9 mouse cellular contexts compared by ENCODE assay signal in genomic region chr2:93032651-93033050, GRCm38 (mm10). TPM values are rescaled to one million over a fixed set of nuclear protein-coding genes. Genes with fewer than 3 reads are reported as not detected.
DNase-seq lines count a peak whose midpoint lies in the region; ATAC-seq lines count a peak whose summit lies in the region.
"Had no signal": no experiment of that assay in that cellular context is flagged by ENCODE, and none has a peak within 500 bp of the region (broad histone marks: within the 10 kb centered on the region; RNA-seq: fewer than 3 reads in every experiment).

No protein-coding gene starts in this region.

- no peak overlapping the region for H3K27ac ChIP-seq in heart, embryonic 11.5 days (ENCODE audit: low read depth, low read length)
- H3K27ac ChIP-seq in heart, embryonic 15.5 days: peak overlapping the region; percentile 78
- H3K27ac ChIP-seq: limb, embryonic 15.5 days had no signal

- no peaks in the 10 kb centered on the region for H3K9me3 ChIP-seq in heart, embryonic 11.5 days (replicated peaks; ENCODE audit: control insufficient read depth, low read length)
- no peaks in the 10 kb centered on the region for H3K9me3 ChIP-seq in heart, embryonic 15.5 days (replicated peaks)
- H3K9me3 ChIP-seq: limb, embryonic 15.5 days had no signal

- H3K9ac ChIP-seq in heart, embryonic 11.5 days (ENCODE audit: low read depth, low read length): no peak overlapping the region
- 0 out of 2 replicates have a peak overlapping the region, but pooled peaks have one; percentile 21 for H3K9ac ChIP-seq in heart, embryonic 15.5 days
- H3K9ac ChIP-seq: limb, embryonic 15.5 days had no signal

- H3K4me2 ChIP-seq in heart, embryonic 11.5 days: no peak overlapping the region
- no peak overlapping the region for H3K4me2 ChIP-seq in heart, embryonic 15.5 days
- H3K4me2 ChIP-seq: limb, embryonic 15.5 days had no signal

- DNase-seq in heart, adult 18-20 months: peak; percentile 80 to 92
- peak; percentile 90 for DNase-seq in adrenal gland, adult 8-10 months
- DNase-seq in kidney, postnatal 25 days: peak; percentile 36 to 83
- DNase-seq in layer of hippocampus, adult 9-10 months (ENCODE audit: low spot score): no peak
- no peak for DNase-seq in liver
- no peak for DNase-seq in frontal cortex, adult 2 months (ENCODE audit: extremely low spot score in 1 of 2, low spot score in 1 of 2)

- no peak overlapping the region for H3K4me3 ChIP-seq in heart, embryonic 11.5 days (ENCODE audit: low read depth, low read length)
- no peak overlapping the region for H3K4me3 ChIP-seq in heart, embryonic 15.5 days
- H3K4me3 ChIP-seq: limb, embryonic 15.5 days had no signal

- H3K4me1 ChIP-seq in heart, embryonic 11.5 days (ENCODE audit: control insufficient read depth, insufficient read depth, low read length): peaks cover 60% of the 10 kb centered on the region
- H3K4me1 ChIP-seq in heart, embryonic 15.5 days (replicated peaks): peaks cover 89% of the 10 kb centered on the region

- 77% methylated on average over 11 of the region's 11 CpGs for WGBS in heart, embryonic 11.5 days (ENCODE audit: insufficient replicate concordance)
- 41% methylated on average over 11 of the region's 11 CpGs for WGBS in heart, embryonic 15.5 days

- no peaks in the 10 kb centered on the region for H3K36me3 ChIP-seq in heart, embryonic 11.5 days (ENCODE audit: control insufficient read depth, insufficient read depth, low read length)
- H3K36me3 ChIP-seq in heart, embryonic 15.5 days: no peaks in the 10 kb centered on the region
- H3K36me3 ChIP-seq: limb, embryonic 15.5 days had no signal

- no peaks in the 10 kb centered on the region for H3K27me3 ChIP-seq in heart, embryonic 11.5 days (ENCODE audit: control insufficient read depth, insufficient read depth, low read length)
- no peaks in the 10 kb centered on the region for H3K27me3 ChIP-seq in heart, embryonic 15.5 days
- H3K27me3 ChIP-seq: limb, embryonic 15.5 days had no signal

- no peak for ATAC-seq in heart, embryonic 11.5 days (replicated peaks; ENCODE audit: insufficient number of reproducible peaks, low FRiP score, low TSS enrichment)
- 0 out of 2 replicates have a peak, but pooled peaks have one; percentile 20 for ATAC-seq in heart, embryonic 15.5 days (replicated peaks; ENCODE audit: insufficient number of reproducible peaks, insufficient read depth, low FRiP score, low read depth)

RNA-seq across cellular contexts. Expression of gene Prdm11, which starts 13.3 kb away (rescaled TPM):
- 1 to 10 TPM; 8.4 to 9.5 TPM for total RNA-seq in heart, adult 18-20 months (2021)
- polyA plus RNA-seq in heart, embryonic 11.5 days (2014; fragmentation: Nextera tagmentation; extraction: Ambion mirVana): 3.1 and 3.3 TPM in 2 replicates
- total RNA-seq in adrenal gland, adult 8-10 months (2022): 10 to 100 TPM; 49.7 to 97.8 (median 69.9) TPM
- polyA plus RNA-seq in heart, embryonic 15.5 days (2015; fragmentation: Nextera tagmentation; extraction: Ambion mirVana): 4.7 and 5.7 TPM in 2 replicates
- 7.9 and 8.0 TPM in 2 replicates for polyA plus RNA-seq in frontal cortex, adult 2 months (2012; rRNA removed)

Comparison
In these comparisons a context has a peak if more than half of its experiments do, and no peak if none do; other contexts are left out.
1. DNase-seq: peak in heart, adult 18-20 months (2 of 2), adrenal gland, adult 8-10 months (single experiment) and kidney, postnatal 25 days (2 of 2); none in layer of hippocampus, adult 9-10 months (single experiment), liver (single experiment) and frontal cortex, adult 2 months (0 of 2).